In genomic region chr13:62909776-62910175, GRCm38 (mm10) we compare ENCODE assay signal across 17 mouse cellular contexts. TPM values are rescaled to one million over a fixed set of nuclear protein-coding genes. Genes with fewer than 3 reads are reported as not detected.
DNase-seq lines count a peak whose midpoint lies in the region; ATAC-seq lines count a peak whose summit lies in the region.
"Had no signal": no experiment of that assay in that cellular context is flagged by ENCODE, and none has a peak within 500 bp of the region (broad histone marks: within the 10 kb centered on the region; RNA-seq: fewer than 3 reads in every experiment).

No protein-coding gene starts in this region.

- no peak for DNase-seq in forebrain, embryonic 10.5 days (ENCODE audit: extremely low spot score, low spot score)
- peak; percentile 62 for DNase-seq in midbrain, embryonic 11.5 days (ENCODE audit: low spot score, missing footprints)
- peak; percentile 13 for DNase-seq in liver, embryonic 13.5 days
- DNase-seq in yolk sac, embryonic 10.5 days (ENCODE audit: low spot score): peak; percentile 23
- no peak for DNase-seq in cerebellum, postnatal 10 days
- no peak for DNase-seq in cerebellum, postnatal 4 days (ENCODE audit: low spot score in 2 of 2)
- DNase-seq: cerebellum, adult 11-12 months; embryo, embryonic 11 days; gastrocnemius, postnatal 14 days; thymus, postnatal 36 days had no signal

- H3K27me3 ChIP-seq in forebrain, embryonic 16.5 days (replicated peaks; ENCODE audit: control insufficient read depth, insufficient read depth, low read length): no peaks in the 10 kb centered on the region
- no peaks in the 10 kb centered on the region for H3K27me3 ChIP-seq in forebrain, embryonic 10.5 days (ENCODE audit: poor library complexity, severe bottlenecking)
- H3K27me3 ChIP-seq in midbrain, embryonic 11.5 days (ENCODE audit: control insufficient read depth, insufficient read depth, low read length): no peaks in the 10 kb centered on the region
- no peaks in the 10 kb centered on the region for H3K27me3 ChIP-seq in midbrain, embryonic 16.5 days (ENCODE audit: control insufficient read depth, insufficient read depth, low read depth, low read length)
- no peaks in the 10 kb centered on the region for H3K27me3 ChIP-seq in liver, embryonic 13.5 days
- H3K27me3 ChIP-seq: CH12.LX; forebrain, embryonic 15.5 days; limb, embryonic 13.5 days had no signal

- peak; percentile 36; the same call in 1 of the 2 replicates for ATAC-seq in forebrain, embryonic 16.5 days
- no peak for ATAC-seq in midbrain, embryonic 11.5 days (ENCODE audit: low FRiP score)
- no peak for ATAC-seq in midbrain, embryonic 16.5 days
- peak; percentile 49 for ATAC-seq in liver, embryonic 13.5 days (ENCODE audit: low read depth)
- ATAC-seq: forebrain, embryonic 15.5 days had no signal

- H3K9ac ChIP-seq in forebrain, embryonic 16.5 days (replicated peaks; ENCODE audit: low read depth, low read length): no peak overlapping the region
- H3K9ac ChIP-seq in midbrain, embryonic 11.5 days (ENCODE audit: low read length): no peak overlapping the region
- H3K9ac ChIP-seq in midbrain, embryonic 16.5 days (ENCODE audit: low read depth, low read length): no peak overlapping the region
- no peak overlapping the region for H3K9ac ChIP-seq in liver, embryonic 13.5 days
- H3K9ac ChIP-seq: forebrain, embryonic 15.5 days; limb, embryonic 13.5 days had no signal

- H3K4me3 ChIP-seq in forebrain, embryonic 16.5 days (replicated peaks; ENCODE audit: low read length): no peak overlapping the region
- no peak overlapping the region for H3K4me3 ChIP-seq in forebrain, embryonic 10.5 days
- no peak overlapping the region for H3K4me3 ChIP-seq in midbrain, embryonic 11.5 days (ENCODE audit: low read depth, low read length)
- H3K4me3 ChIP-seq in midbrain, embryonic 16.5 days (ENCODE audit: low read depth, low read length): no peak overlapping the region
- no peak overlapping the region for H3K4me3 ChIP-seq in liver, embryonic 13.5 days (replicated peaks)
- H3K4me3 ChIP-seq: forebrain, embryonic 15.5 days; limb, embryonic 13.5 days had no signal

- H3K4me2 ChIP-seq in forebrain, embryonic 16.5 days (ENCODE audit: low read length): no peak overlapping the region
- no peak overlapping the region for H3K4me2 ChIP-seq in midbrain, embryonic 11.5 days
- no peak overlapping the region for H3K4me2 ChIP-seq in midbrain, embryonic 16.5 days (ENCODE audit: low read length)
- peak overlapping the region; percentile 23 for H3K4me2 ChIP-seq in liver, embryonic 13.5 days
- H3K4me2 ChIP-seq: forebrain, embryonic 15.5 days; limb, embryonic 13.5 days had no signal

- no peak overlapping the region for H3K27ac ChIP-seq in forebrain, embryonic 16.5 days (ENCODE audit: low read length)
- H3K27ac ChIP-seq in forebrain, embryonic 10.5 days: no peak overlapping the region
- H3K27ac ChIP-seq in midbrain, embryonic 11.5 days (ENCODE audit: low read depth, low read length): no peak overlapping the region
- H3K27ac ChIP-seq in midbrain, embryonic 16.5 days (ENCODE audit: low read length): no peak overlapping the region
- peak overlapping the region; percentile 78 for H3K27ac ChIP-seq in liver, embryonic 13.5 days
- H3K27ac ChIP-seq: forebrain, embryonic 15.5 days; kidney, postnatal 0 days; limb, embryonic 13.5 days had no signal

- no peaks in the 10 kb centered on the region for H3K36me3 ChIP-seq in forebrain, embryonic 16.5 days (ENCODE audit: control insufficient read depth, insufficient read depth)
- no peaks in the 10 kb centered on the region for H3K36me3 ChIP-seq in forebrain, embryonic 10.5 days (replicated peaks)
- no peaks in the 10 kb centered on the region for H3K36me3 ChIP-seq in midbrain, embryonic 11.5 days (ENCODE audit: control insufficient read depth, insufficient read depth, low read length)
- H3K36me3 ChIP-seq in midbrain, embryonic 16.5 days (ENCODE audit: control insufficient read depth, insufficient read depth, low read length): no peaks in the 10 kb centered on the region
- H3K36me3 ChIP-seq in liver, embryonic 13.5 days: no peaks in the 10 kb centered on the region
- H3K36me3 ChIP-seq: forebrain, embryonic 15.5 days; limb, embryonic 13.5 days had no signal

- WGBS in forebrain, embryonic 16.5 days: 74% methylated on average over 5 of the region's 5 CpGs
- WGBS in forebrain, embryonic 10.5 days: 86% methylated on average over 5 of the region's 5 CpGs
- whole genome bisulfite sequencing in midbrain, embryonic 11.5 days: 79% methylated on average over 5 of the region's 5 CpGs
- WGBS in midbrain, embryonic 16.5 days: 84% methylated on average over 5 of the region's 5 CpGs
- 36% methylated on average over 5 of the region's 5 CpGs for WGBS in liver, embryonic 13.5 days (ENCODE audit: insufficient replicate concordance)

- no peaks in the 10 kb centered on the region for H3K9me3 ChIP-seq in forebrain, embryonic 16.5 days (ENCODE audit: control insufficient read depth, low read length)
- H3K9me3 ChIP-seq in forebrain, embryonic 10.5 days: no peaks in the 10 kb centered on the region
- no peaks in the 10 kb centered on the region for H3K9me3 ChIP-seq in midbrain, embryonic 11.5 days (ENCODE audit: control insufficient read depth, low read length)
- no peaks in the 10 kb centered on the region for H3K9me3 ChIP-seq in midbrain, embryonic 16.5 days (replicated peaks; ENCODE audit: control insufficient read depth, low read length, poor library complexity, severe bottlenecking)
- H3K9me3 ChIP-seq in liver, embryonic 13.5 days (replicated peaks): no peaks in the 10 kb centered on the region
- H3K9me3 ChIP-seq: forebrain, embryonic 15.5 days; limb, embryonic 13.5 days had no signal

- H3K4me1 ChIP-seq in forebrain, embryonic 16.5 days (replicated peaks; ENCODE audit: control insufficient read depth, insufficient read depth, low read length): peaks cover 5% of the 10 kb centered on the region; the same call in 1 of the 2 replicates
- H3K4me1 ChIP-seq in forebrain, embryonic 10.5 days: peaks cover 10% of the 10 kb centered on the region
- 0 out of 2 replicates have a peak, but pooled peaks cover 4% of the 10 kb centered on the region for H3K4me1 ChIP-seq in midbrain, embryonic 11.5 days (ENCODE audit: control insufficient read depth, insufficient read depth, low read length)
- no peaks in the 10 kb centered on the region for H3K4me1 ChIP-seq in midbrain, embryonic 16.5 days (ENCODE audit: control insufficient read depth, insufficient read depth, low read length)
- H3K4me1 ChIP-seq in liver, embryonic 13.5 days (replicated peaks): peaks cover 58% of the 10 kb centered on the region

RNA-seq across cellular contexts. Expression of gene Fbp1, which starts 21.7 kb away (rescaled TPM):
- polyA plus RNA-seq in forebrain, embryonic 16.5 days (2015; fragmentation: Nextera tagmentation; extraction: Ambion mirVana): 0.21 TPM in 1 of 2 replicates, not detected in the other
- not detected in 2 replicates for polyA plus RNA-seq in forebrain, embryonic 10.5 days (2016; fragmentation: Nextera tagmentation; extraction: Ambion mirVana)
- not detected in 2 replicates for polyA plus RNA-seq in midbrain, embryonic 11.5 days (2014; fragmentation: Nextera tagmentation; extraction: Ambion mirVana)
- not detected in 2 replicates for polyA plus RNA-seq in midbrain, embryonic 16.5 days (2015; fragmentation: Nextera tagmentation; extraction: Ambion mirVana)
- polyA plus RNA-seq in liver, embryonic 13.5 days (2015; fragmentation: Nextera tagmentation; extraction: Ambion mirVana): 0.42 and 0.51 TPM in 2 replicates
- polyA plus RNA-seq: forebrain, embryonic 15.5 days had no signal

RNA-seq across cellular contexts. Expression of gene Fbp2, which starts 51.6 kb away (rescaled TPM):
- 0.36 and 0.41 TPM in 2 replicates for polyA plus RNA-seq in forebrain, embryonic 16.5 days (2015; fragmentation: Nextera tagmentation; extraction: Ambion mirVana)
- polyA plus RNA-seq in forebrain, embryonic 10.5 days (2016; fragmentation: Nextera tagmentation; extraction: Ambion mirVana): 0.10 TPM in 1 of 2 replicates, not detected in the other
- polyA plus RNA-seq in midbrain, embryonic 11.5 days (2014; fragmentation: Nextera tagmentation; extraction: Ambion mirVana): 0.12 and 0.15 TPM in 2 replicates
- polyA plus RNA-seq in midbrain, embryonic 16.5 days (2015; fragmentation: Nextera tagmentation; extraction: Ambion mirVana): 0.82 and 1.2 TPM in 2 replicates
- polyA plus RNA-seq in liver, embryonic 13.5 days (2015; fragmentation: Nextera tagmentation; extraction: Ambion mirVana): 0.19 TPM in 1 of 2 replicates, not detected in the other
- polyA plus RNA-seq: spleen, adult 2 months had no signal

RNA-seq across cellular contexts. Expression of gene 2010111I01Rik, which starts 54.9 kb away (rescaled TPM):
- 30.0 and 30.5 TPM in 2 replicates for polyA plus RNA-seq in forebrain, embryonic 16.5 days (2015; fragmentation: Nextera tagmentation; extraction: Ambion mirVana)
- polyA plus RNA-seq in forebrain, embryonic 10.5 days (2016; fragmentation: Nextera tagmentation; extraction: Ambion mirVana): 43.9 and 45.6 TPM in 2 replicates
- 31.8 and 34.4 TPM in 2 replicates for polyA plus RNA-seq in midbrain, embryonic 11.5 days (2014; fragmentation: Nextera tagmentation; extraction: Ambion mirVana)
- polyA plus RNA-seq in midbrain, embryonic 16.5 days (2015; fragmentation: Nextera tagmentation; extraction: Ambion mirVana): 25.5 and 27.4 TPM in 2 replicates
- polyA plus RNA-seq in liver, embryonic 13.5 days (2015; fragmentation: Nextera tagmentation; extraction: Ambion mirVana): 16.5 and 17.2 TPM in 2 replicates

Comparison
In these comparisons a context has a peak if more than half of its experiments do, and no peak if none do; other contexts are left out.
1. ATAC-seq: peak in forebrain, embryonic 16.5 days (single experiment) and liver, embryonic 13.5 days (single experiment); none in midbrain, embryonic 11.5 days (single experiment) and midbrain, embryonic 16.5 days (single experiment).
2. DNase-seq: peak in midbrain, embryonic 11.5 days (single experiment), liver, embryonic 13.5 days (single experiment) and yolk sac, embryonic 10.5 days (single experiment); none in forebrain, embryonic 10.5 days (single experiment), cerebellum, postnatal 10 days (0 of 2) and cerebellum, postnatal 4 days (0 of 2).